In the genomic region with DNA sequence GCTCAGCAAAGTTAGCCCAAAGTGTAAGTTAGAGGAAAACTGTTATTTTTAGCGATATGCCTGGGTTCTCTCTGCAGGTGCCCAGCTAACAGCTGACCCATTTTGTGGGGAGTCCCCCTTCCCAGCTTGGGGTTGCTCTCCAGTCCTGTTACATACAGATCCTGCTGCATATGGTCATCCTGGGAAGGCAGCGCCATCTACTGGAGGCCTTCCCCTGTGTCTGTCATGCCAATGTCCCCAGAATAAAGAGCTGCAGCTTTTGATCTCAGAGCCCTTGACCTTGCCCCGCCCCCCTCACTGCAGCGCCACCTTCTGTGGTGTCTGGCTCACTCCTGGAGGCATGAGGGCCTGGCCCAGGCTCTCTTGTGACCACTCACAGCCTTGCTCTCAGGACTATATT, we compare ENCODE assay signal across 9 mouse cellular contexts. TPM values are rescaled to one million over a fixed set of nuclear protein-coding genes. Genes with fewer than 3 reads are reported as not detected.
DNase-seq lines count a peak whose midpoint lies in the region; ATAC-seq and TF ChIP-seq lines count a peak whose summit lies in the region.
"Had no signal": no experiment of that assay in that cellular context is flagged by ENCODE, and none has a peak within 500 bp of the region (broad histone marks: within the 10 kb centered on the region; RNA-seq: fewer than 3 reads in every experiment).

No protein-coding gene starts in this region.

- peak; percentile 75 for TF ChIP-seq CTCF in heart, adult 2 months (IDR thresholded peaks at IDR 0.05)
- peak; percentile 87 for TF ChIP-seq CTCF in cerebellum, adult 2 months (IDR thresholded peaks at IDR 0.05; ENCODE audit: borderline replicate concordance, insufficient read depth, low read depth, low read length)
- peak; percentile 81 for TF ChIP-seq CTCF in lung, postnatal 0 days (IDR thresholded peaks at IDR 0.05)

- WGBS in heart, adult 2 months = 68% methylated on average over 4 of the region's 4 CpGs
- 54% methylated on average over 4 of the region's 4 CpGs for WGBS in cerebellum, adult 2 months
- WGBS in large intestine, adult 2 months = 40% methylated on average over 4 of the region's 4 CpGs
- WGBS in lung, postnatal 0 days = 51% methylated on average over 4 of the region's 4 CpGs

- no peak for TF ChIP-seq EP300 in heart, adult 2 months (IDR thresholded peaks at IDR 0.05; ENCODE audit: insufficient read depth, low read depth, low read length)
- TF ChIP-seq EP300 in lung, postnatal 0 days (IDR thresholded peaks at IDR 0.05) = no peak

- H3K4me1 ChIP-seq in heart, adult 2 months (ENCODE audit: control insufficient read depth, insufficient read depth, low read length) = no peaks in the 10 kb centered on the region
- H3K4me1 ChIP-seq in cerebellum, adult 2 months (ENCODE audit: control insufficient read depth, insufficient read depth, low read length) = peaks cover 10% of the 10 kb centered on the region
- no peaks in the 10 kb centered on the region for H3K4me1 ChIP-seq in lung, postnatal 0 days (ENCODE audit: insufficient read depth, low read depth, low read length)

- no peaks in the 10 kb centered on the region for H3K36me3 ChIP-seq in heart, adult 2 months (ENCODE audit: control insufficient read depth, insufficient read depth, low read length)
- peaks cover 5% of the 10 kb centered on the region; the same call in 1 of the 2 replicates for H3K36me3 ChIP-seq in lung, postnatal 0 days (ENCODE audit: insufficient read depth, low read length)

- peak; percentile 33 to 56 for DNase-seq in heart, adult 2 months
- no peak for DNase-seq in heart, postnatal 25 days (ENCODE audit: low spot score)
- peak; percentile 56 for DNase-seq in MEL-GATA-1-ER (ENCODE audit: extremely low read depth, low read depth)
- DNase-seq in cerebellum, adult 2 months = peak; percentile 71 to 78
- peak; percentile 50 to 59 for DNase-seq in frontal cortex, postnatal 36 days (ENCODE audit: low spot score in 2 of 2)
- DNase-seq in large intestine, adult 2 months (ENCODE audit: low read depth, low spot score) = peak; percentile 45
- peak; percentile 51 for DNase-seq in lung, postnatal 0 days (ENCODE audit: low spot score)
- peak; percentile 40 for DNase-seq in spleen, adult 12 weeks (ENCODE audit: low spot score)

- no peak for TF ChIP-seq POLR2A in heart, adult 2 months (IDR thresholded peaks at IDR 0.05; ENCODE audit: insufficient read depth, low read depth, low read length)
- TF ChIP-seq POLR2A in cerebellum, adult 2 months (IDR thresholded peaks at IDR 0.05; ENCODE audit: borderline replicate concordance, insufficient read depth, low read length) = no peak

- no peak overlapping the region for H3K4me3 ChIP-seq in heart, adult 2 months
- H3K4me3 ChIP-seq in cerebellum, adult 2 months (replicated peaks; ENCODE audit: insufficient read depth, low read depth, low read length) = no peak overlapping the region
- no peak overlapping the region for H3K4me3 ChIP-seq in lung, postnatal 0 days (ENCODE audit: low read depth, low read length)

- H3K27ac ChIP-seq in heart, adult 2 months = no peak overlapping the region
- H3K27ac ChIP-seq in cerebellum, adult 2 months (ENCODE audit: insufficient read depth, low read length) = no peak overlapping the region
- no peak overlapping the region for H3K27ac ChIP-seq in lung, postnatal 0 days (ENCODE audit: low read length)
- H3K27ac ChIP-seq: macrophage had no signal

- H3K9ac ChIP-seq in heart, adult 2 months (ENCODE audit: low read depth, low read length) = no peak overlapping the region
- no peak overlapping the region for H3K9ac ChIP-seq in lung, postnatal 0 days (replicated peaks; ENCODE audit: low read depth)

- H3K79me2 ChIP-seq in heart, adult 2 months (replicated peaks; ENCODE audit: control insufficient read depth, insufficient read depth, low read length) = no peaks in the 10 kb centered on the region

- ATAC-seq in lung, postnatal 0 days = peak; percentile 53

- no peaks in the 10 kb centered on the region for H3K27me3 ChIP-seq in heart, adult 2 months (ENCODE audit: control insufficient read depth, insufficient read depth, low read length)
- no peaks in the 10 kb centered on the region for H3K27me3 ChIP-seq in cerebellum, adult 2 months (ENCODE audit: control insufficient read depth, insufficient read depth, low read length)
- no peaks in the 10 kb centered on the region for H3K27me3 ChIP-seq in lung, postnatal 0 days (replicated peaks; ENCODE audit: insufficient read depth, low read length)

- intact Hi-C loops in heart, adult 2 months (cut with DNase I) = loop anchor here (1.0 kb wide), 1 partner anchor 235 kb away; no protein-coding TSS in a partner anchor
- intact Hi-C loops in heart, postnatal 25 days (cut with DNase I) = loop anchor here (1.0 to 2.0 kb wide), 2 partner anchors 49 to 235 kb away; no protein-coding TSS in a partner anchor

- no peaks in the 10 kb centered on the region for H3K9me3 ChIP-seq in lung, postnatal 0 days (ENCODE audit: low read length)

- no peak overlapping the region for H3K4me2 ChIP-seq in lung, postnatal 0 days (replicated peaks; ENCODE audit: low read depth, low read length)

RNA-seq across cellular contexts. Expression of a gene that starts 38.0 kb away (rescaled TPM):
- 1 to 10 TPM; 4.0 to 5.7 TPM for total RNA-seq in heart, adult 2 months (2021)
- 14.3 and 17.4 TPM in 2 replicates for polyA plus RNA-seq in heart, adult 2 months (2012; rRNA removed)
- total RNA-seq in heart, postnatal 25 days (2021) = 1 to 10 TPM; 4.5 to 6.2 TPM
- polyA plus RNA-seq in cerebellum, adult 2 months (2012; rRNA removed) = 39.5 and 49.4 TPM in 2 replicates
- polyA plus RNA-seq in large intestine, adult 2 months (2012; rRNA removed) = 35.1 and 39.2 TPM in 2 replicates
- polyA plus RNA-seq in lung, postnatal 0 days (2015; fragmentation: Nextera tagmentation; extraction: Ambion mirVana) = 8.1 and 8.4 TPM in 2 replicates
